Comparison of ENCODE assay signal across 17 mouse cellular contexts in the genomic region with DNA sequence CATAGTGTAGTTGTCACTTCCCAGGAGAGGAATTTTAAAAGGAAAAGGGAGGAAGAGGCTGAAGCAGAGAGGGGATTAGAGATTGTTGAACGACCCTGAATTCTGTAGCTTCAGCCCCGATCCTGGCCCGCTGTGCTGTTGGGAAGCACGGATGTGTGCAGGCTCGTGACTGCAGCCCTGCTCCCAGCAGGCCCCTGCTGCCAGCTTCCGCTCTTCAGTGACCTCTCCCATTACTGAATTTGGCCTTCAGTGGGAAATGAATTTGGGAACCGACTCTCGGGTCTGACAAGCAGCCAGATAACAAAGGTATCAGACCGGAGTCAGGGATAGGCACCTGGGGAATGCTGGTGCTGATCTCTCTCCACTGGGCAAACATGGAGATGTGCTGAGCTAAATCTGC.
A peak's percentile ranks its signal among the peaks of the same experiment; 100 is the strongest.
DNase-seq lines count a peak whose midpoint lies in the region; ATAC-seq lines count a peak whose summit lies in the region.
"Had no signal": no experiment of that assay in that cellular context is flagged by ENCODE, and none has a peak within 500 bp of the region (broad histone marks: within the 10 kb centered on the region; RNA-seq: fewer than 3 reads in every experiment).

No protein-coding gene starts in this region.

- peak overlapping the region; percentile 32; the same call in 1 of the 2 replicates for H3K27ac ChIP-seq in hindbrain, embryonic 13.5 days
- no peak overlapping the region for H3K27ac ChIP-seq in hindbrain, embryonic 16.5 days (ENCODE audit: low read depth, low read length)
- no peak overlapping the region for H3K27ac ChIP-seq in midbrain, embryonic 11.5 days (ENCODE audit: low read depth, low read length)
- H3K27ac ChIP-seq in midbrain, embryonic 10.5 days (replicated peaks), result no peak overlapping the region; the same call in 1 of the 2 replicates
- H3K27ac ChIP-seq: liver, embryonic 12.5 days; macrophage had no signal

- H3K9me3 ChIP-seq in hindbrain, embryonic 13.5 days, result no peaks in the 10 kb centered on the region
- H3K9me3 ChIP-seq in hindbrain, embryonic 16.5 days (ENCODE audit: control insufficient read depth, low read length), result no peaks in the 10 kb centered on the region
- no peaks in the 10 kb centered on the region for H3K9me3 ChIP-seq in midbrain, embryonic 11.5 days (ENCODE audit: control insufficient read depth, low read length)
- H3K9me3 ChIP-seq in midbrain, embryonic 10.5 days (replicated peaks), result no peaks in the 10 kb centered on the region
- H3K9me3 ChIP-seq: liver, embryonic 12.5 days had no signal

- 26% methylated on average over 9 of the region's 9 CpGs for WGBS in hindbrain, embryonic 13.5 days
- 34% methylated on average over 9 of the region's 9 CpGs for WGBS in hindbrain, embryonic 16.5 days
- 20% methylated on average over 9 of the region's 9 CpGs for WGBS in midbrain, embryonic 11.5 days
- 24% methylated on average over 9 of the region's 9 CpGs for WGBS in midbrain, embryonic 10.5 days

- peak overlapping the region; percentile 56 for H3K9ac ChIP-seq in hindbrain, embryonic 13.5 days
- no peak overlapping the region for H3K9ac ChIP-seq in hindbrain, embryonic 16.5 days (ENCODE audit: low read depth, low read length)
- H3K9ac ChIP-seq in midbrain, embryonic 11.5 days (ENCODE audit: low read length), result 0 out of 2 replicates have a peak overlapping the region, but pooled peaks have one; percentile 10
- H3K9ac ChIP-seq: liver, embryonic 12.5 days; lung, embryonic 14.5 days had no signal

- no peak overlapping the region for H3K4me2 ChIP-seq in hindbrain, embryonic 13.5 days
- no peak overlapping the region for H3K4me2 ChIP-seq in hindbrain, embryonic 16.5 days (ENCODE audit: low read length)
- no peak overlapping the region for H3K4me2 ChIP-seq in midbrain, embryonic 11.5 days
- H3K4me2 ChIP-seq: liver, embryonic 12.5 days; lung, embryonic 14.5 days had no signal

- no peak for ATAC-seq in hindbrain, embryonic 13.5 days (ENCODE audit: low FRiP score)
- ATAC-seq in hindbrain, embryonic 16.5 days, result no peak
- ATAC-seq in midbrain, embryonic 11.5 days (ENCODE audit: low FRiP score), result no peak
- ATAC-seq in megakaryocyte-erythroid progenitor cell, adult 5-6 weeks (replicated peaks; ENCODE audit: low FRiP score, low TSS enrichment, poor library complexity, severe bottlenecking), result no peak
- ATAC-seq: liver, embryonic 12.5 days had no signal

- H3K4me3 ChIP-seq in hindbrain, embryonic 13.5 days, result no peak overlapping the region
- H3K4me3 ChIP-seq in hindbrain, embryonic 16.5 days (ENCODE audit: low read length), result no peak overlapping the region
- no peak overlapping the region for H3K4me3 ChIP-seq in midbrain, embryonic 11.5 days (ENCODE audit: low read depth, low read length)
- no peak overlapping the region for H3K4me3 ChIP-seq in midbrain, embryonic 10.5 days
- H3K4me3 ChIP-seq: liver, embryonic 12.5 days had no signal

- H3K4me1 ChIP-seq in hindbrain, embryonic 13.5 days (replicated peaks), result peaks cover 27% of the 10 kb centered on the region
- H3K4me1 ChIP-seq in hindbrain, embryonic 16.5 days (ENCODE audit: control insufficient read depth, insufficient read depth, low read depth, low read length), result peaks cover 13% of the 10 kb centered on the region; the same call in 1 of the 2 replicates
- peaks cover 5% of the 10 kb centered on the region; the same call in 1 of the 2 replicates for H3K4me1 ChIP-seq in midbrain, embryonic 11.5 days (ENCODE audit: control insufficient read depth, insufficient read depth, low read length)
- H3K4me1 ChIP-seq in midbrain, embryonic 10.5 days, result peaks cover 5% of the 10 kb centered on the region

- peak; percentile 15 for DNase-seq in adrenal gland, postnatal 10 days
- no peak for DNase-seq in adrenal gland, postnatal 4 days (ENCODE audit: low spot score in 2 of 2)
- peak; percentile 75 for DNase-seq in midbrain, embryonic 11.5 days (ENCODE audit: low spot score, missing footprints)
- DNase-seq in midbrain, embryonic 10.5 days (ENCODE audit: low spot score), result no peak
- no peak for DNase-seq in urinary bladder, postnatal 4 days (ENCODE audit: low spot score in 2 of 2)
- DNase-seq: adrenal gland, postnatal 14 days; kidney, adult 18-20 months; layer of hippocampus, postnatal 36 days; lung, embryonic 14.5 days; retina, postnatal 1 day; thymus, postnatal 25 days had no signal

- no peaks in the 10 kb centered on the region for H3K36me3 ChIP-seq in hindbrain, embryonic 13.5 days
- no peaks in the 10 kb centered on the region for H3K36me3 ChIP-seq in hindbrain, embryonic 16.5 days (ENCODE audit: control insufficient read depth, insufficient read depth, low read length)
- H3K36me3 ChIP-seq in midbrain, embryonic 11.5 days (ENCODE audit: control insufficient read depth, insufficient read depth, low read length), result no peaks in the 10 kb centered on the region
- H3K36me3 ChIP-seq in midbrain, embryonic 10.5 days, result no peaks in the 10 kb centered on the region
- H3K36me3 ChIP-seq: liver, embryonic 12.5 days had no signal

- no peaks in the 10 kb centered on the region for H3K27me3 ChIP-seq in hindbrain, embryonic 13.5 days
- H3K27me3 ChIP-seq in hindbrain, embryonic 16.5 days (replicated peaks; ENCODE audit: control insufficient read depth, insufficient read depth, low read length), result no peaks in the 10 kb centered on the region
- no peaks in the 10 kb centered on the region for H3K27me3 ChIP-seq in midbrain, embryonic 11.5 days (ENCODE audit: control insufficient read depth, insufficient read depth, low read length)
- H3K27me3 ChIP-seq in midbrain, embryonic 10.5 days (ENCODE audit: low read depth, poor library complexity, severe bottlenecking), result no peaks in the 10 kb centered on the region
- H3K27me3 ChIP-seq: CH12.LX; liver, embryonic 12.5 days had no signal

Comparison
In these comparisons a context has a peak if more than half of its experiments do, and no peak if none do; other contexts are left out.
1. DNase-seq: peak in adrenal gland, postnatal 10 days (single experiment) and midbrain, embryonic 11.5 days (single experiment); none in adrenal gland, postnatal 4 days (0 of 2), midbrain, embryonic 10.5 days (single experiment) and urinary bladder, postnatal 4 days (0 of 2).